Mouse (Mus musculus) forebrain, embryonic 15.5 days (tissue): ENCODE measurements around the gene 2310022B05Rik. TPM values are rescaled to one million over a fixed set of nuclear protein-coding genes. Genes with fewer than 3 reads are reported as not detected.
A peak's percentile ranks its signal among the peaks of the same experiment; 100 is the strongest.

Experiments used
- ATAC-seq: fragments of 200-750 bp; cut with Nextera tagmentation; replicated peaks from 2 replicates; pipeline ENCODE4 v1.8.0; 2017; ENCODE audit warnings: mild to moderate bottlenecking, moderate TSS enrichment, moderate library complexity
- H3K27ac ChIP-seq: fragments of 300-500 bp; sonication (generic); replicated peaks from 2 replicates; pipeline ENCODE4 v1.5.1; 2015; ENCODE audit warnings: mild to moderate bottlenecking, inconsistent platforms
- H3K27me3 ChIP-seq: fragments of 300-500 bp; sonication (generic); 2 replicates; pipeline ENCODE4 v1.6.1; 2015; ENCODE audit warnings: inconsistent platforms
- H3K36me3 ChIP-seq: fragments of 300-500 bp; sonication (generic); 2 replicates; pipeline ENCODE4 v1.6.1; 2015; ENCODE audit warnings: mild to moderate bottlenecking, inconsistent platforms
- H3K4me1 ChIP-seq: fragments of 300-500 bp; sonication (generic); 2 replicates; pipeline ENCODE4 v1.6.1; 2015; ENCODE audit warnings: inconsistent platforms
- H3K4me2 ChIP-seq: fragments of 300-500 bp; sonication (generic); replicated peaks from 2 replicates; pipeline ENCODE4 v1.6.1; 2015; ENCODE audit warnings: mild to moderate bottlenecking, inconsistent platforms
- H3K4me3 ChIP-seq: fragments of 300-500 bp; sonication (generic); 2 replicates; pipeline ENCODE4 v1.5.1; 2015; ENCODE audit warnings: mild to moderate bottlenecking, inconsistent platforms
- H3K9ac ChIP-seq: fragments of 300-500 bp; sonication (generic); replicated peaks from 2 replicates; pipeline ENCODE4 v1.6.1; 2015; ENCODE audit warnings: mild to moderate bottlenecking, inconsistent platforms
- H3K9me3 ChIP-seq: fragments of 300-500 bp; sonication (generic); 2 replicates; pipeline ENCODE4 v1.6.1; 2016; ENCODE audit warnings: inconsistent platforms
- WGBS: fragments of 180-500 bp; shearing (Covaris S2); methylation state at CpG from one replicate; pipeline ENCODE4 v1.1.7; 2015; ENCODE audit warnings: mixed read lengths; 5-methylcytosine and 5-hydroxymethylcytosine counted together
- polyA plus RNA-seq: library from polyadenylated mRNA; unstranded; fragments of >200 nt; fragmentation: Nextera tagmentation; extraction: Ambion mirVana; gene quantifications from 2 replicates; pipeline ENCODE4 v1.2.1, GENCODE M21; 2015

Gene 2310022B05Rik
- 27.6 and 28.5 TPM in 2 replicates for polyA plus RNA-seq

DNA sequence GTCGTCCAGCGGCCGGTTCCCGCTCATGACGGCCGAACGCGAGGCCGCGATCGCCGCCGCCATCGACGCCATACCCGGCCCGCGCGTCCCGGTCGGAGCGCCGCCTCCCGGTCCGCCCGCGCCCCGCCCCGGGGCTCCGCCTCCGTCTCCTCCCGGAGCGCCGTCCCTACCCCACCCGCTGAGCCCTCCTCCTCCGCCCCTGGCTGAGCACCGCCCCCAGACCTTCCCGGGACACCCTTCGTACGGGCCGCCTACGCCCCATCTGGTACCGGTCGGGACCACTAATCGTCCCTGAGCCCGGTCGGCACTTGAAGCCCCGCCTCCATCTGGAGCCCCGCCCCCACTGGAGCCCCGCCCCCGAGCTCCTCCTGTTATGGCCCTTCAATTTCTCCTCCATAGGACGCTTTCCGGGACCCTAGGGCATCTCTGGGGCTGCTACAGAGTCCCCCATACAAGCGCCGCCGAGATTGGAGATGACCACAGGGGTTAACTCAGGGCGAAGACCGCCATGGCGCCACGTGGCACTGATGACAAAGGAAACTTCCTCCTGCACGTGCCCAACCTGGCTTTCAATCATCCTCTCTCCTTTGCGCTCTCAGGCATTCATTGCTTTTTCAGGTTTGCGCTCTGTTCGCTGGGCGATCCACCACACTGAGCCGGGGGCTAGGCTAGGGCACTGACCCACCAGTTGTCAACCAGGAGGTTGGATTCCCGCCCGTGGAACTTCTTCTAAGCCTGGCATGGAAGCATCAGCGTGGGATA is at the start of gene 2310022B05Rik:
Gene 2310022B05Rik, minus strand, starts transcription at position 258 of the 762 bp plus-strand sequence.
- Histone ChIP-seq H3K9me3 (no peaks in the 10 kb centered on the region), H3K4me3 (peak within 1 kb of the TSS; percentile 74), H3K36me3 (no peaks in the 10 kb centered on the region), H3K4me1 (peaks cover 44% of the 10 kb centered on the region), H3K9ac (peak within 1 kb of the TSS; percentile 81), H3K4me2 (peak within 1 kb of the TSS; percentile 77), H3K27me3 (no peaks in the 10 kb centered on the region), H3K27ac (peak within 1 kb of the TSS; percentile 84)
- 1% methylated on average over 69 of the region's 69 CpGs for WGBS
- peak; percentile 88 for ATAC-seq

GRCm38 (mm10) chr8:124705823-124706222 is 42.7 kb upstream of the 2310022B05Rik start:
- H3K9me3 ChIP-seq, result no peaks in the 10 kb centered on the region
- no peak overlapping the region for H3K27ac ChIP-seq
- no peak overlapping the region for H3K9ac ChIP-seq
- H3K4me1 ChIP-seq, result no peaks in the 10 kb centered on the region
- no peak for ATAC-seq
- no peak overlapping the region for H3K4me3 ChIP-seq
- no peaks in the 10 kb centered on the region for H3K27me3 ChIP-seq
- no peak overlapping the region for H3K4me2 ChIP-seq
- peaks cover 35% of the 10 kb centered on the region for H3K36me3 ChIP-seq
- WGBS, result 95% methylated on average over 8 of the region's 8 CpGs

DNA sequence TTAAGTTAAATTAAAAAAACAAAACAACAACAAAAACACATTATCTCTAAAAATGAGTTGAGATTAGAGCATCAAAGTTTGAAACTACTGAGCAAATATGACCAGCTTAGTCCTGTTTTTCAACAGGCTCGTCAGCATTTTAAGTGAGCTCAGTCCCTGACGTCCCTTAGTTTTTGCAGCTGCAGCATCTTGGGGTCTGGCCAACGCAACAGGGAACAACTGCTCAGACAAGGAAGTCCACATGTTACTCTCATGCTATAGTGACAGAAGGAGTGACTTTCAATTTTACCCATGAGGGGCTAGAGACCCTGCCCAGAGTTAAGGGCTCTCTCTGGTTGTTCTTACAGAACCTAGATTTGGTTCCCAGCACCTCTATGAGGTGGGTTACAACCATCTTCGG is 41.2 kb upstream of the 2310022B05Rik start:
- H3K27ac ChIP-seq, result no peak overlapping the region
- H3K9me3 ChIP-seq, result no peaks in the 10 kb centered on the region
- H3K36me3 ChIP-seq, result peaks cover 29% of the 10 kb centered on the region
- H3K9ac ChIP-seq, result no peak overlapping the region
- H3K4me3 ChIP-seq, result no peak overlapping the region
- WGBS, result 89% methylated on average over 4 of the region's 4 CpGs
- H3K4me1 ChIP-seq, result no peaks in the 10 kb centered on the region
- H3K4me2 ChIP-seq, result no peak overlapping the region
- ATAC-seq, result no peak
- no peaks in the 10 kb centered on the region for H3K27me3 ChIP-seq

DNA sequence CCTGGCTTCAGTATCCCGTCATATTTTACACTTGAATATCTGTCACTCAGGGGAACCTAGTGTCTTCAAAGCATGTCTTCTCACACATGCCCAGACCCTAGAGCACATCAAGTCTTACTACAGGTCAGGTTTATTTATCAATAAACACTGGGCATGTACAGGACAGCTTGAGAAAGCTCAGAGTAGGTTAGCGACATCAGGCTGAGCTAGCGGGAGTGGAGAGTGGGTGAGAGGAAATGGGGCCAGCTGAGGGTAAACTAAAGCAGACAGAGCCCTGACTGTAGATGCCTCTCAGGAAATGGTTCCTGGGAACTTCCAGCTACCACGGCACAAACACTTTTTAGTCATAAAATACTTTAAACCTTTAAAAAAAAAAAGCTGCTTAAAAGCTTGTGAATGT is 40.4 kb upstream of the 2310022B05Rik start:
- no peak for ATAC-seq
- Histone ChIP-seq H3K27me3 (no peaks in the 10 kb centered on the region), H3K4me3 (no peak overlapping the region), H3K9ac (no peak overlapping the region), H3K36me3 (peaks cover 25% of the 10 kb centered on the region), H3K4me1 (no peaks in the 10 kb centered on the region), H3K27ac (no peak overlapping the region), H3K4me2 (no peak overlapping the region), H3K9me3 (no peaks in the 10 kb centered on the region)
- 83% methylated on average over 4 of the region's 4 CpGs for WGBS

DNA sequence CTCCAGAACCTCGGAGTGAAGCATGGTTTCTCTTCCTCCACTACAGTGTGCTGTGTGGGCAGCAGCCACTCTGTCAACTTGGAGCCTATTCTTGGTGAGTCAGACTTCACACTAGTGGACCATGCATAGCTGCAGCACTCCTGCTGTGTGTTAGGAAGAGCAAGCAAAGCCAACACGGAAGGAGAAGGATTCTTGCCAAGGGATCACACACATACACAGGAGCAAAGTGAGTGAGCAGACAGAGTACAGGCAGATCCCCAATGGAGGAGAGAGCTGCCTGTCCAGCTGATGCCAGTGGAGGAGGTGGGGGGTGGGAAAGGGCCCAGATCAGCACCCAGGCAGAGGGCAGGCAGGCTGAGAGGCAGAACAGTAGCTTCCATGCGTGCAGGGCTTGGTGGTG is 39.0 kb upstream of the 2310022B05Rik start:
- H3K9ac ChIP-seq, result no peak overlapping the region
- H3K4me2 ChIP-seq, result no peak overlapping the region
- no peaks in the 10 kb centered on the region for H3K9me3 ChIP-seq
- no peaks in the 10 kb centered on the region for H3K4me1 ChIP-seq
- no peak for ATAC-seq
- 79% methylated on average over 3 of the region's 3 CpGs for WGBS
- H3K27me3 ChIP-seq, result no peaks in the 10 kb centered on the region
- peaks cover 21% of the 10 kb centered on the region for H3K36me3 ChIP-seq
- no peak overlapping the region for H3K4me3 ChIP-seq
- no peak overlapping the region for H3K27ac ChIP-seq

- WGBS, result 93% methylated on average over 9 of the region's 9 CpGs
- no peak overlapping the region for H3K4me2 ChIP-seq
- H3K9ac ChIP-seq, result no peak overlapping the region
- H3K27me3 ChIP-seq, result no peaks in the 10 kb centered on the region
- ATAC-seq, result no peak
- H3K9me3 ChIP-seq, result no peaks in the 10 kb centered on the region
- H3K27ac ChIP-seq, result no peak overlapping the region
- no peaks in the 10 kb centered on the region for H3K4me1 ChIP-seq
- no peak overlapping the region for H3K4me3 ChIP-seq
- H3K36me3 ChIP-seq, result peaks cover 16% of the 10 kb centered on the region
These were observed 37.9 kb upstream of the 2310022B05Rik start for GRCm38 (mm10) chr8:124701023-124701422.

- no peaks in the 10 kb centered on the region for H3K27me3 ChIP-seq
- H3K27ac ChIP-seq, result no peak overlapping the region
- no peaks in the 10 kb centered on the region for H3K9me3 ChIP-seq
- no peak overlapping the region for H3K9ac ChIP-seq
- no peaks in the 10 kb centered on the region for H3K4me1 ChIP-seq
- WGBS, result 95% methylated on average over 5 of the region's 5 CpGs
- H3K36me3 ChIP-seq, result peaks cover 16% of the 10 kb centered on the region
- H3K4me3 ChIP-seq, result no peak overlapping the region
- ATAC-seq, result no peak
- H3K4me2 ChIP-seq, result no peak overlapping the region
These were observed 37.1 kb upstream of the 2310022B05Rik start for GRCm38 (mm10) chr8:124700271-124700670.

DNA sequence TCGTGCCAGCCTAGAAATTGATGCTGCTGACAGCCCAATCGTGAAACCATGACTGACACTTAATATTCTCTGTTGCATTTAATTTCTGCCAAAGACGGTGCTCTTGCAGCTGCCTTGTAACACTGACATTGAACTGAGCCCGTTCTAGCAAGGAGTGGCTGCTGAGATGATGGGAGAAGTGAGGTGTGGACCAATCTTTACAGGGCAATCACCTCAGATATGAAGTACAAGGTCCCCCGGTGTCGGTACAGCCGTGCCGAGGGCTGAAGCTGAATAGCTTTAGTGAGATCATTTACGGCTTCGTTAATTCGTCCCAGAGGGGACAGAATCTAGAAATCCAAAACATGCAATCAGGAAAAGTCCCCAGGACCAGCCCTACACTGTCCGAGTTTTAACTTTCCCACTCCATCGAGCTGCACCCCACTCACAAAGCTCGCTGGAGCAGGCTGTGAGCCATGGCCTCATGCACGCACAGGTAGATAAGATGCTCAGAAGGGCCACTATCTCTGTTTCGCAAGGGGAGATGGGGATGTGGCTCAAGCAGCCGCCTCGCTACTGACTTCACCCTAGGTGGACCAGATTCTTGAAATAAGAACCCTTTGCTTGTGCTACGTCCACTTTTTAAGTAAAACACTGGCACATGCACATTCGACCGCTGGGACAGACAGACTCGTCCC is 32.4 kb upstream of the 2310022B05Rik start:
- WGBS, result 90% methylated on average over 22 of the region's 22 CpGs

DNA sequence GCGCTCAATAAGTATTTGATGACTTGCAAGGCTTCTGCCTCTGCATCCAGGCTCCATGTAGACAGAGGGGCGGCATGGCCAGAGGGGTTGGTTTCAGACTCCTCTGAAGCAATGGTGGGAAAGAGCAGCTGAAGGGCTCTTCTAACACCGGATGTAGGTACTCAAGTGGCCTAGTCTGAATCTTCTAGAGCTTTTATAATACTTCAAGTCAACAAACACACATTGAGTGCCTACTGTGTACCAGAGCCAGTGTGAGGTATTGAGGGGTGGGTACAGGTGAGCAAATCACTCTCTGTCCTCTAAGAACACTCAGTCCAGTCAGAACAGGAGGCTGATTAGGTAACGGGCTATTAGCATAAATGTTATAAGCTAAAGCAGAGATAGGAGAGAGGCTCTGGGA is 28.5 kb upstream of the 2310022B05Rik start:
- ATAC-seq, result no peak
- Histone ChIP-seq H3K36me3 (peaks cover 43% of the 10 kb centered on the region), H3K9me3 (no peaks in the 10 kb centered on the region), H3K9ac (no peak overlapping the region), H3K27me3 (no peaks in the 10 kb centered on the region), H3K4me3 (no peak overlapping the region), H3K4me1 (no peaks in the 10 kb centered on the region), H3K4me2 (no peak overlapping the region), H3K27ac (no peak overlapping the region)
- WGBS, result 94% methylated on average over 4 of the region's 4 CpGs

More for the DNA sequence above, 32.4 kb upstream of the 2310022B05Rik start:
- H3K4me3 ChIP-seq, result no peak overlapping the region
- no peak for ATAC-seq
- no peak overlapping the region for H3K27ac ChIP-seq
- no peak overlapping the region for H3K4me2 ChIP-seq
- peaks cover 34% of the 10 kb centered on the region for H3K36me3 ChIP-seq
- H3K4me1 ChIP-seq, result no peaks in the 10 kb centered on the region
- no peak overlapping the region for H3K9ac ChIP-seq
- no peaks in the 10 kb centered on the region for H3K27me3 ChIP-seq
- H3K9me3 ChIP-seq, result no peaks in the 10 kb centered on the region

GRCm38 (mm10) chr8:124688899-124689298 is 25.7 kb upstream of the 2310022B05Rik start:
- H3K27ac ChIP-seq, result no peak overlapping the region
- 93% methylated on average over 13 of the region's 13 CpGs for WGBS
- H3K36me3 ChIP-seq, result peaks cover 51% of the 10 kb centered on the region
- H3K4me3 ChIP-seq, result no peak overlapping the region
- H3K9ac ChIP-seq, result no peak overlapping the region
- no peaks in the 10 kb centered on the region for H3K9me3 ChIP-seq
- H3K4me2 ChIP-seq, result no peak overlapping the region
- no peaks in the 10 kb centered on the region for H3K27me3 ChIP-seq
- H3K4me1 ChIP-seq, result no peaks in the 10 kb centered on the region
- ATAC-seq, result no peak

DNA sequence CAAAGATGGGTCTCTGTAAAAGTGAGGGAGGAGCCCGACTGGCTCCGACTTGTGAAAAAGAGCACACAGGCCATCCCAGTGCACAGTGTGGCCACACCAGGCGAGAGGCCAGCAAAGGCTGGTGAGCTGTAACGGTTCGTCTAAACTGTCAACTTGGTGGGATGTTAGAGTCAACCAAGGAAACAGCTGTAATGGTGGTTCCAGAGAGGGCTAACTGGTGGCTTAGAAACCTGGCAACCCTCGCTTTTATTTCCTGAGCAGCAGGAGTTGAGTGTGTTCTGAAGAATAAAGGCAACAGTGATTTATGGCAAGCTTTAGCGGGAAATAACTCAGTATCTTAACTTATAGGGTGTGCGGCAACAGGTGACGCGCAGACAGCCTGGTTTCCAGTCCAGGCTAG is 19.0 kb upstream of the 2310022B05Rik start:
- Histone ChIP-seq H3K4me1 (peaks cover 2% of the 10 kb centered on the region), H3K4me3 (no peak overlapping the region), H3K36me3 (peaks cover 66% of the 10 kb centered on the region), H3K9me3 (no peaks in the 10 kb centered on the region), H3K27ac (no peak overlapping the region), H3K9ac (no peak overlapping the region), H3K27me3 (no peaks in the 10 kb centered on the region), H3K4me2 (no peak overlapping the region)
- WGBS, result 87% methylated on average over 10 of the region's 10 CpGs
- no peak for ATAC-seq

- Histone ChIP-seq H3K27ac (no peak overlapping the region), H3K4me2 (no peak overlapping the region), H3K4me3 (no peak overlapping the region), H3K36me3 (peaks cover 64% of the 10 kb centered on the region), H3K4me1 (peaks cover 7% of the 10 kb centered on the region), H3K9me3 (no peaks in the 10 kb centered on the region), H3K27me3 (no peaks in the 10 kb centered on the region), H3K9ac (no peak overlapping the region)
- ATAC-seq, result no peak
- 66% methylated on average over 10 of the region's 10 CpGs for WGBS
These were observed 18.6 kb upstream of the 2310022B05Rik start for GRCm38 (mm10) chr8:124681792-124682157.
